Mouse (Mus musculus) liver, embryonic 18 days (tissue): ENCODE data around the gene Bpifa6. TPM values are rescaled to one million over a fixed set of nuclear protein-coding genes. Genes with fewer than 3 reads are reported as not detected.

Source experiments
- polyA plus RNA-seq: library from polyadenylated mRNA; depleted of rRNA; stranded (reverse); fragments of >200 nt; gene quantifications from 2 replicates; pipeline ENCODE4 v1.2.3, GENCODE M21; 2012; rRNA removed

Gene Bpifa6
- not detected in 2 replicates for polyA plus RNA-seq

GRCm38 (mm10) chr2:153974582-153974981, at the start of gene Bpifa6:
Gene Bpifa6 (plus strand): TSS chr2:153974945.

GRCm38 (mm10) chr2:153937843-153938242, 36.9 kb upstream of the Bpifa6 start, which contains the start of gene Bpifb4:
Gene Bpifb4 (plus strand): TSS chr2:153938212.

GRCm38 (mm10) chr2:154007965-154008364, 33.2 kb downstream of the Bpifa6 start, which contains the start of gene Bpifa2:
Gene Bpifa2 (plus strand): TSS chr2:154008265.

Other genes starting within 250 kb of the Bpifa6 start
- 10.4 and 10.7 TPM in 2 replicates for gene Mapre1, start 233.7 kb upstream of the Bpifa6 start, polyA plus RNA-seq
- gene Efcab8, start 195.0 kb upstream of the Bpifa6 start, polyA plus RNA-seq: 0.07 TPM in 2 replicates
- gene Sun5, start 103.9 kb upstream of the Bpifa6 start, polyA plus RNA-seq: not detected in 2 replicates
- not detected in 2 replicates for gene Bpifb2, start 99.9 kb upstream of the Bpifa6 start, polyA plus RNA-seq
- gene Bpifb6, start 74.6 kb upstream of the Bpifa6 start, polyA plus RNA-seq: not detected in 2 replicates
- 0.03 and 0.04 TPM in 2 replicates for gene Bpifb3, start 56.7 kb upstream of the Bpifa6 start, polyA plus RNA-seq
- 0.04 TPM in 1 of 2 replicates, not detected in the other for gene Bpifb4, start 36.7 kb upstream of the Bpifa6 start, polyA plus RNA-seq
- not detected in 2 replicates for gene Bpifa2, start 33.3 kb downstream of the Bpifa6 start, polyA plus RNA-seq
- not detected in 2 replicates for gene Bpifa3, start 155.4 kb downstream of the Bpifa6 start, polyA plus RNA-seq
- gene Bpifa1, start 167.9 kb downstream of the Bpifa6 start, polyA plus RNA-seq: not detected in 2 replicates
- not detected in 2 replicates for gene Bpifa5, start 187.7 kb downstream of the Bpifa6 start, polyA plus RNA-seq
- gene Bpifb1, start 215.9 kb downstream of the Bpifa6 start, polyA plus RNA-seq: 0.05 and 0.07 TPM in 2 replicates
- gene Bpifb5, start 248.8 kb downstream of the Bpifa6 start, polyA plus RNA-seq: not detected in 2 replicates